Mouse (Mus musculus): ENCODE data around the gene Adat1.

GRCm38 (mm10) chr8:111932580-111933336, 59.3 kb downstream of the Adat1 start:
- TF ChIP-seq POLR2A (IDR thresholded peaks at IDR 0.05; ENCODE audit: extremely low read depth, insufficient read depth, low read length) (no peak), CTCF (IDR thresholded peaks at IDR 0.05; ENCODE audit: low read depth, low read length) (no peak)
